Mouse (Mus musculus): ENCODE results near the gene Slc9a9.

- no peak for TF ChIP-seq CTCF (IDR thresholded peaks at IDR 0.05; ENCODE audit: control insufficient read depth, insufficient read depth, low read length)
- TF ChIP-seq POLR2A (IDR thresholded peaks at IDR 0.05; ENCODE audit: borderline replicate concordance, control insufficient read depth, low read depth, low read length), result no peak
These were observed 213.7 kb downstream of the Slc9a9 start for GRCm38 (mm10) chr9:94883435-94883834.

All from bone marrow, adult 2 months (tissue).